Mouse (Mus musculus): ENCODE measurements around the gene Galk2.

DNA sequence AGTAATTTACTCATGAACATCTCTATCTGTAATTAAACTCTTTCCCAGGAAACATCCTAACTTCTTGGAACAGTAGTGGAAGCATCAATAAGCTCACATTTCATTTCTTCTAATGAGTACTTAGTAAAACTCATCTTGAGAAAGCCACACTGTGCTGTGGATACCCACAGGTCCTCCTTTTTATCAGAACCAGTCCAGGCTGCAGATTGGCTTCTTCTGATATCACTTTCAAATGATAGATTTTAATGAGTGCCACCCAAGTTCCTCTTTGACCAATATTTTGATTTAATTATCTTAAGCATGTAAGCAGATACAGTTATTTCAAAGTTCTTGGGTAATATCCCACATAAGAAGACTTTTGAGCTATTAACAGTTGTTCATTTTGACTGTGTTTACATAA, 55.8 kb downstream of the Galk2 start:
- TF ChIP-seq EP300 (optimal IDR thresholded peaks at IDR 0.05) (no peak), CTCF (IDR thresholded peaks at IDR 0.05; ENCODE audit: low read depth) (no peak)
